Mouse (Mus musculus) cerebellum, adult 11-12 months (tissue): ENCODE data around the gene Ppih.

ENCODE experiments used
- DNase-seq: peaks from one replicate; pipeline ENCODE4 v3.0.0; 2022

Ppih gene

GRCm38 (mm10) chr4:119320131-119320830, at the start of gene Ppih:
TSS of gene Ppih (minus strand) at chr4:119320546.
- peak; percentile 95 for DNase-seq

- DNase-seq: no peak
Observed at GRCm38 (mm10) chr4:119369460-119369859, 49.1 kb upstream of the Ppih start.

- DNase-seq: no peak
Observed at GRCm38 (mm10) chr4:119366758-119367526, 46.6 kb upstream of the Ppih start.

- DNase-seq: no peak
Observed at GRCm38 (mm10) chr4:119362231-119362630, 41.9 kb upstream of the Ppih start.

- DNase-seq: no peak
Observed at GRCm38 (mm10) chr4:119359196-119359971, 39.0 kb upstream of the Ppih start.

- DNase-seq: no peak
Observed at GRCm38 (mm10) chr4:119345508-119345907, 25.2 kb upstream of the Ppih start.

- peak; percentile 28 for DNase-seq
Observed at GRCm38 (mm10) chr4:119338861-119339361, 18.6 kb upstream of the Ppih start.

GRCm38 (mm10) chr4:119338422-119338821, 18.1 kb upstream of the Ppih start:
- no peak for DNase-seq

- no peak for DNase-seq
Observed at GRCm38 (mm10) chr4:119333487-119333886, 13.1 kb upstream of the Ppih start.

GRCm38 (mm10) chr4:119320896-119321550, 677 bp upstream of the Ppih start:
- DNase-seq: peak; percentile 38

GRCm38 (mm10) chr4:119313756-119314155, 6.6 kb downstream of the Ppih start:
- no peak for DNase-seq

GRCm38 (mm10) chr4:119305418-119305817, 14.9 kb downstream of the Ppih start:
- no peak for DNase-seq

GRCm38 (mm10) chr4:119303291-119303690, 17.1 kb downstream of the Ppih start:
- no peak for DNase-seq

GRCm38 (mm10) chr4:119301777-119302176, 18.6 kb downstream of the Ppih start:
- no peak for DNase-seq

- no peak for DNase-seq
Observed at GRCm38 (mm10) chr4:119300761-119301160, 19.6 kb downstream of the Ppih start.

GRCm38 (mm10) chr4:119297361-119297760, 23.0 kb downstream of the Ppih start:
- no peak for DNase-seq

GRCm38 (mm10) chr4:119295134-119295453, 25.3 kb downstream of the Ppih start:
- DNase-seq: peak; percentile 16

- peak; percentile 99 for DNase-seq
Observed at GRCm38 (mm10) chr4:119294415-119295133, 25.8 kb downstream of the Ppih start, which contains the start of gene Ybx1. TSS of gene Ybx1 (minus strand) at chr4:119294604.

GRCm38 (mm10) chr4:119293574-119294258, 26.6 kb downstream of the Ppih start:
- DNase-seq: peak; percentile 44

GRCm38 (mm10) chr4:119292771-119293573, 27.4 kb downstream of the Ppih start:
- DNase-seq: peak; percentile 36

- no peak for DNase-seq
Observed at GRCm38 (mm10) chr4:119291921-119292320, 28.4 kb downstream of the Ppih start.
